Mouse (Mus musculus) C2C12 (cell line): ENCODE measurements around the gene Gm49369.

ENCODE experiments used
- CEBPB ChIP-seq: IDR thresholded peaks from one replicate; pipeline ENCODE4 v1.6.1; 2011; ENCODE audit warnings: low read depth, mild to moderate bottlenecking, control low read depth, moderate library complexity
- CTCF ChIP-seq: IDR thresholded peaks from one replicate; pipeline ENCODE4 v1.5.1; 2011; ENCODE audit not compliant: control insufficient read depth, insufficient read depth, insufficient read length
- FOSL1 ChIP-seq: IDR thresholded peaks from one replicate; pipeline ENCODE4 v1.8.0; 2011; ENCODE audit warnings: mild to moderate bottlenecking, low read length; ENCODE audit not compliant: poor library complexity, insufficient read depth, severe bottlenecking
- USF1 ChIP-seq: IDR thresholded peaks from one replicate; pipeline ENCODE4 v1.6.1; 2011; ENCODE audit warnings: low read depth, mild to moderate bottlenecking, control low read depth, moderate library complexity

- no peak for TF ChIP-seq CTCF
- TF ChIP-seq CEBPB = no peak
- TF ChIP-seq USF1 = peak; percentile 97
- no peak for TF ChIP-seq FOSL1
These were observed 5.1 kb upstream of the Gm49369 start, which contains the start of gene Ctsd for GRCm38 (mm10) chr7:142387419-142388148.
